Mouse (Mus musculus) skeletal muscle tissue, adult 2 months (tissue): ENCODE measurements around the gene Gm47995.
A peak's percentile ranks its signal among the peaks of the same experiment; 100 is the strongest.
"Not testable (repeated sequence)": the region's sequence is repeated elsewhere in the genome, so short reads cannot be mapped to it uniquely, and the experiment has no call there.

ENCODE experiments used
- DNase-seq: peaks from one replicate; pipeline ENCODE4 v3.0.0-alpha.2; 2012; ENCODE audit warnings: low read depth, low spot score

Gm47995 gene

GRCm38 (mm10) chr1:151198120-151198519 is at the start of gene Gm47995:
Gm47995 (plus strand) TSS chr1:151198448.
- not testable (repeated sequence) for DNase-seq

GRCm38 (mm10) chr1:151150211-151150610 is 48.0 kb upstream of the Gm47995 start:
- DNase-seq, result no peak

- DNase-seq, result no peak
Measured at GRCm38 (mm10) chr1:151151089-151151488, 47.2 kb upstream of the Gm47995 start.

- DNase-seq, result no peak
Measured at GRCm38 (mm10) chr1:151153056-151153652, 45.1 kb upstream of the Gm47995 start.

GRCm38 (mm10) chr1:151154131-151154530 is 44.1 kb upstream of the Gm47995 start:
- not testable (repeated sequence) for DNase-seq

- DNase-seq, result no peak
Measured at GRCm38 (mm10) chr1:151156129-151156528, 42.1 kb upstream of the Gm47995 start.

- no peak for DNase-seq
Measured at GRCm38 (mm10) chr1:151156777-151157632, 41.2 kb upstream of the Gm47995 start.

GRCm38 (mm10) chr1:151157963-151158856 is 40.0 kb upstream of the Gm47995 start:
- DNase-seq, result no peak

- DNase-seq, result no peak
Measured at GRCm38 (mm10) chr1:151158857-151159510, 39.3 kb upstream of the Gm47995 start.

GRCm38 (mm10) chr1:151166031-151166430 is 32.2 kb upstream of the Gm47995 start:
- no peak for DNase-seq

- DNase-seq, result no peak
Measured at GRCm38 (mm10) chr1:151167297-151168047, 30.8 kb upstream of the Gm47995 start.

- no peak for DNase-seq
Measured at GRCm38 (mm10) chr1:151168637-151169036, 29.6 kb upstream of the Gm47995 start.

GRCm38 (mm10) chr1:151171572-151172461 is 26.4 kb upstream of the Gm47995 start:
- peak; percentile 48 for DNase-seq

GRCm38 (mm10) chr1:151177030-151177936 is 21.0 kb upstream of the Gm47995 start:
- DNase-seq, result no peak

- DNase-seq, result no peak
Measured at GRCm38 (mm10) chr1:151177937-151178271, 20.3 kb upstream of the Gm47995 start.

GRCm38 (mm10) chr1:151178505-151179083 is 19.7 kb upstream of the Gm47995 start:
- DNase-seq, result no peak

GRCm38 (mm10) chr1:151180167-151180566 is 18.1 kb upstream of the Gm47995 start:
- DNase-seq, result no peak

GRCm38 (mm10) chr1:151182266-151182665 is 16.0 kb upstream of the Gm47995 start, which contains the start of gene Gm47985:
Gm47985 (plus strand) TSS chr1:151182537.
- DNase-seq, result not testable (repeated sequence)
